Mouse (Mus musculus) testis, adult 2 months (tissue): ENCODE results near the gene Ing5. TPM values are rescaled to one million over a fixed set of nuclear protein-coding genes. Genes with fewer than 3 reads are reported as not detected.
A peak's percentile ranks its signal among the peaks of the same experiment; 100 is the strongest.
"Not testable (repeated sequence)": the region's sequence is repeated elsewhere in the genome, so short reads cannot be mapped to it uniquely, and the experiment has no call there.

Experiments used
- H3K27ac ChIP-seq: fragments of 200-500 bp; 2 replicates; pipeline ENCODE4 v1.5.1; 2012; ENCODE audit warnings: low read depth, low read length; ENCODE audit not compliant: control insufficient read depth, insufficient read depth
- H3K27me3 ChIP-seq: fragments of 200-500 bp; 2 replicates; pipeline ENCODE4 v1.6.1; 2012; ENCODE audit warnings: mild to moderate bottlenecking, low read length, moderate library complexity; ENCODE audit not compliant: control insufficient read depth, insufficient read depth
- H3K36me3 ChIP-seq: fragments of 200-500 bp; 2 replicates; pipeline ENCODE4 v1.6.1; 2012; ENCODE audit warnings: mild to moderate bottlenecking, low read length; ENCODE audit not compliant: control insufficient read depth, insufficient read depth
- H3K4me1 ChIP-seq: fragments of 200-500 bp; 2 replicates; pipeline ENCODE4 v1.6.1; 2012; ENCODE audit warnings: low read length; ENCODE audit not compliant: control insufficient read depth, insufficient read depth
- H3K4me3 ChIP-seq: fragments of 200-500 bp; 2 replicates; pipeline ENCODE4 v1.5.1; 2012; ENCODE audit warnings: low read depth, mild to moderate bottlenecking, low read length, moderate library complexity, mixed read lengths; ENCODE audit not compliant: control insufficient read depth
- CTCF ChIP-seq: fragments of 200-500 bp; IDR thresholded peaks from 2 replicates; pipeline ENCODE4 v1.5.1; 2012; ENCODE audit warnings: low read depth, mild to moderate bottlenecking, inconsistent platforms, low read length, moderate library complexity; ENCODE audit not compliant: control insufficient read depth, insufficient read depth, insufficient replicate concordance
- POLR2A ChIP-seq: fragments of 200-500 bp; IDR thresholded peaks from 2 replicates; pipeline ENCODE4 v1.6.1; 2012; ENCODE audit warnings: low read depth, mild to moderate bottlenecking, inconsistent platforms, low read length, moderate library complexity; ENCODE audit not compliant: control insufficient read depth
- polyA plus RNA-seq: library from polyadenylated mRNA; depleted of rRNA; stranded (reverse); fragments of >200 nt; gene quantifications from 2 replicates; pipeline ENCODE4 v1.2.3, GENCODE M21; 2012

Ing5 gene
- polyA plus RNA-seq, 1 experiment: 7.9 TPM

DNA sequence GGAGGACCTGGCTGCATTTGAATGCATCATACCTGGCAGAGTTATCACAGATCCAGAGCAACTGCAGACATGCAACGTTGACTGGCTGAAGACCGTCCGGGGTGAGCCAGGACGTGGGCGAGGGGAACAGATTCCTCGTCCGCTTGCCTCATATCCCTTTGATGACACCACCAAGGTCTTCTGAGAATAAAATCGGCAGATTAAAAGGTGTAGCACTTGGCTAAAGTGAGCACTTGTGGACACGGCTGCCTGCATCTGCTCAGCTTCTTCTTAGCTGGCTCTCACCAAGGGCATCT lies 22.7 kb downstream of the Ing5 start:
- 0 out of 2 replicates have a peak overlapping the region, but pooled peaks have one; percentile 25 for H3K27ac ChIP-seq
- no peak for TF ChIP-seq CTCF
- no peak for TF ChIP-seq POLR2A
- no peaks in the 10 kb centered on the region for H3K27me3 ChIP-seq
- H3K36me3 ChIP-seq: no peaks in the 10 kb centered on the region
- H3K4me3 ChIP-seq: peak overlapping the region; percentile 74
- H3K4me1 ChIP-seq: peaks cover 16% of the 10 kb centered on the region

DNA sequence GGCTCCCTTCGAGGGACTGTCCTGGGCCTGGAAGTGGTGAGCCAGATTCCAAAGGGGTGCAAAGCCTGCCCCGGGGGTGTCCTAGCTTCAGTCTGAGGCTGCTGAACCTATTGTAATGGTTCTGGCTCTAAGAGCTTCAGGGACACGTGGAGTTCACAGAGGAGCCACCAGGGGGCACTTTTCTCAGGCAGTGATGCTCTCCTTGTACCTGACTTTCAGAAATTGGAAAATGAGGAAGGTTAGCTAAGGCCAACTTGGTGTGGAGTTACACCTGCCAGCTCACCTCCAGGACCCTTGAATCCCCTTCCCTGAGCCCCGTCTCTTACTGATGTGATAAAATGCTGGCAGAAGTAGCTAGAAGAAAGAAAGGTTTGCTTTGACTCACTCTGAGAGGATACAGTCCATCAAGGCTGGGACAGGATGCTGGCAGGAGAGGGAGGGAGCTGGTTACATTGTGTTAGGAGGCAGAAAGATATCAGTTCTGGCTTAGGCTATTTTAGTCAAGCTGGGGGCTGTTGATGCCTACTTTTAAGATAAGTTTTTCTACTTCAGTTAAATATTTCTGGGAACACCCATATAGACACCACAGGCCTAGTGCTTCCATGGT lies 29.1 kb downstream of the Ing5 start:
- H3K27me3 ChIP-seq, H3K4me3 ChIP-seq, H3K36me3 ChIP-seq, H3K4me1 ChIP-seq: not testable (repeated sequence)
- 0 out of 2 replicates have a peak overlapping the region, but pooled peaks have one; percentile 8 for H3K27ac ChIP-seq

DNA sequence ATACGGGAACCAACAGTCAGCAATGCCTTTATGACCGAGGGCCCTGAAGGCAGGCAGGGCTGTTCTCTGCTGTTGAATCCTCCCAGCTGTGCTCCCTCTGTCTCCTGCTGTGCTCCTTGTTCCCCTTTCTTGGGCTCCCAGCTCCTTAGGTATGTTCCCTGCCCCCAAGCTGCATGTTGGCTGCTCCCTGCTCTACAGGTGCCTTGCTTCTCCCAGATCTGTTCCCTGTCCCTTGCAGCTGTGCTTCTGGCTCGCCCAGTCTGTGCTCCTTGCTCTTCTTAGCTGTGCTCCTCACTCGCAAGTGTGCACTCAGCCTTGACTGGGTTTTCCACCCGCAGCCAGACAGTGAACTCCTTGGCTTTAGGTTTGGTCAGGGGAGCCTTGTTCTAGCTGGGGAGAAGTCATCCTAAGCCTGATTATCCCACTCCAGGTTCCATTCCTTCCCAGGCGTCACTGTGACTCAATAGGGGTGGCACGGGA lies 30.9 kb downstream of the Ing5 start:
- no peaks in the 10 kb centered on the region for H3K27me3 ChIP-seq
- no peak overlapping the region for H3K27ac ChIP-seq
- TF ChIP-seq CTCF: no peak
- TF ChIP-seq POLR2A: no peak
- H3K36me3 ChIP-seq: no peaks in the 10 kb centered on the region
- H3K4me1 ChIP-seq: peaks cover 3% of the 10 kb centered on the region; the same call in 1 of the 2 replicates
- H3K4me3 ChIP-seq: no peak overlapping the region

DNA sequence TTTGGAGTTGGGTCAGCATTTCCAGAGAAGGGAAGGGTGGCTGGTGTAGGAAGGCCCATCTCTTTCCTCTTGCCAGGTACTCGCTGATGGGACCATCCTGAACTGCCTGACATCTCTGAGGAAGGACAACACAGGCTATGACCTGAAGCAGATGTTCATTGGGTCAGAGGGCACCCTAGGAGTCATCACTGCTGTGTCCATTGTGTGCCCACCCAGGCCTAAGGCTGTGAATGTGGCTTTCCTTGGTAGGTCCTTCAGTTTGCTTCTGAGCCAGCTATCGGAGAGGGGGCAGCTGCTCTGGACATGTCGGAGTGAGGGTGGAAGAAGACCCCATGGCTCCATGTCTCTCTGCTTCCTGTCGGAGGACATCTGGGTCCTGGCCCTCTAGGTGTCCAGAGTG lies 31.4 kb downstream of the Ing5 start:
- H3K36me3 ChIP-seq: no peaks in the 10 kb centered on the region
- TF ChIP-seq CTCF: no peak
- TF ChIP-seq POLR2A: no peak
- H3K27me3 ChIP-seq: no peaks in the 10 kb centered on the region
- H3K27ac ChIP-seq: no peak overlapping the region
- H3K4me1 ChIP-seq: peaks cover 3% of the 10 kb centered on the region; the same call in 1 of the 2 replicates
- H3K4me3 ChIP-seq: no peak overlapping the region

DNA sequence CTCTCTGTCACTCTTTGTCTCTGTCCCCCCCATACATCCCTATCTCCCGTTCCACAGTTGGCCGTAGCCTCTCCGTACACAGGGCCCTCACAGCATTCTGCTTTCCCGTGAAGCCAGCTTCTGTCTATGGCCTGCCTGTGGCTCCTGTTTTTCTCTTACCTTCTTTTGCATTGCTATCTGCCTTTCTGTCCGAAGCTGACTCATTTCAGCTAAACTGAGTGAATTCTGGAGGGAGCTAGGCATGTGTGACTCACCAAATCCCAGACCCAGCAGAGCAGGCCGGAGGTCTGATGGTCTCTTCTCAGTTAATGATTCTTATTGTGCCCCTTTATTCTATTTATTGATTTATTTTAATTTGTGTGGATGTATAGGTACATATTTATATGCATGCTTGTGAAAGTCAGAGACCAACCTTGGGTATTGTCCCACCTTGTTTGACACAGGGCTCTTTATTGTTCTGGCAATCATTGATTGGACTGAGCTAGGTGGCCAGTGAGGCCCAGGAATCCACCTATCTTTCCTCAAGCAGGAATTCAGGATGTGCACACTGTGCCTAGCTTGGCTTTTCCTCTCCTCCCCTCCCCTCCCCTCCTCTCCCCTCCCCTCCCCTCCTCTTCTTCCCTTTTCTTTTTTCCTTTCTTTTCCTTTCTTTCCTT lies 32.2 kb downstream of the Ing5 start:
- no peak overlapping the region for H3K27ac ChIP-seq
- H3K27me3 ChIP-seq: no peaks in the 10 kb centered on the region
- no peak overlapping the region for H3K4me3 ChIP-seq
- H3K4me1 ChIP-seq: peaks cover 3% of the 10 kb centered on the region; the same call in 1 of the 2 replicates
- TF ChIP-seq CTCF (no peak), POLR2A (no peak)
- H3K36me3 ChIP-seq: no peaks in the 10 kb centered on the region

DNA sequence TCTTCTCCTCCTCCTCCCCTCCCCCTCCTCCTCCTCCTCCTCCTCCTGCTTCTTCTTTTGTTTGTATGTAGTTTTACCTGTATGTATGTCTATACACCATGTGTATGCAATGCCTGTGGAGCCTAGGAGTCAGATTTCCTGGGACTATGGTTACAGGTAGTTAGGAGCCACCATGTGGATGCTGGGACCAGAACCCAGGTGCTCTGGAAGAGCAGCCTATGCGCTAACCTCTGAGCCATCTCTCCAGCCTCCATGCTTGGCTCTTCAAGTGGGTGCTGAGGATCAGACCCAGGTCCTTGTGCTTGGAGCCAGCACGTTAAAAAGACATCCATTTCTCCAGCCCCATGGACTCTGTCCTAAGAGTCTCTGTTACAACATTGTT lies 32.8 kb downstream of the Ing5 start:
- no peak overlapping the region for H3K27ac ChIP-seq
- H3K4me3 ChIP-seq: no peak overlapping the region
- TF ChIP-seq CTCF (no peak), POLR2A (no peak)
- H3K36me3 ChIP-seq: no peaks in the 10 kb centered on the region
- peaks cover 3% of the 10 kb centered on the region; the same call in 1 of the 2 replicates for H3K4me1 ChIP-seq
- no peaks in the 10 kb centered on the region for H3K27me3 ChIP-seq

DNA sequence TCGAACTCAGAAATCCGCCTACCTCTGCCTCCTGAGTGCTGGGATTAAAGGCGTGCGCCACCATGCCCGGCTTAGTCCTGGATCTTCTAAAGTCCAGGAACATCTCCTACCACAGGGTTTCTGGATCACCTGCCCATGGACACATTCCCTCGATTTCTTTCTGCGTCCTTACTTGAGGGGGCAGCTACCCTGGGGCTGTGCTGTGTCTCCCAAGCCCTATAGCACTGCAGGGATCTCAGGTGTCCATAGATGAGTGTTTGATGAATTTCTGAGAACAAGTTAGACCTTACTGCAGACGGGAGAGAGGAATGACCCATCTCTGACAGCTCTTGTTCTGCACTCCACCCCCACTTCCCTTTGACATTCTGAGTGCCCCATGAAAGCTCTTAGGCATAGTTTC lies 33.6 kb downstream of the Ing5 start:
- no peaks in the 10 kb centered on the region for H3K27me3 ChIP-seq
- no peak overlapping the region for H3K4me3 ChIP-seq
- no peaks in the 10 kb centered on the region for H3K36me3 ChIP-seq
- no peak for TF ChIP-seq CTCF
- TF ChIP-seq POLR2A: no peak
- no peak overlapping the region for H3K27ac ChIP-seq
- H3K4me1 ChIP-seq: peaks cover 3% of the 10 kb centered on the region; the same call in 1 of the 2 replicates

DNA sequence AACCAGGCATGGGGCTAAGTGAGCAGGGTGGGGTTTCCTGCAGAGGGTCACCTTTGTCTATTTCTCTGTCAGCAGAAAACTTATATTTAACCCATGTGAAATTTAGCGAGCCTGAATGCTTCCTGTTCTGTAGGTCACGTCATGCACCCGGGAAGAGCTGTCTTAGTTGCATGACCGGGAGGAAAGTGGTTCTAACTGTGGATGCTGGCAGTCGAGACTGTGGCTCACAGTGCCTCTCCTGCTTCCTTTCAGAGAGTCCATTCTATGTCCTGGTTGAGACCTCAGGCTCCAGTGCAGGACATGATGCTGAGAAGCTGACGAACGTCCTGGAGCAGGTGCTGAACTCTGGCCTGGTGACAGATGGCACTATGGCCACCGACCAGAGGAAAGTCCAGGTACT lies 34.8 kb downstream of the Ing5 start:
- H3K27me3 ChIP-seq, H3K27ac ChIP-seq, H3K36me3 ChIP-seq, H3K4me1 ChIP-seq, H3K4me3 ChIP-seq: not testable (repeated sequence)

DNA sequence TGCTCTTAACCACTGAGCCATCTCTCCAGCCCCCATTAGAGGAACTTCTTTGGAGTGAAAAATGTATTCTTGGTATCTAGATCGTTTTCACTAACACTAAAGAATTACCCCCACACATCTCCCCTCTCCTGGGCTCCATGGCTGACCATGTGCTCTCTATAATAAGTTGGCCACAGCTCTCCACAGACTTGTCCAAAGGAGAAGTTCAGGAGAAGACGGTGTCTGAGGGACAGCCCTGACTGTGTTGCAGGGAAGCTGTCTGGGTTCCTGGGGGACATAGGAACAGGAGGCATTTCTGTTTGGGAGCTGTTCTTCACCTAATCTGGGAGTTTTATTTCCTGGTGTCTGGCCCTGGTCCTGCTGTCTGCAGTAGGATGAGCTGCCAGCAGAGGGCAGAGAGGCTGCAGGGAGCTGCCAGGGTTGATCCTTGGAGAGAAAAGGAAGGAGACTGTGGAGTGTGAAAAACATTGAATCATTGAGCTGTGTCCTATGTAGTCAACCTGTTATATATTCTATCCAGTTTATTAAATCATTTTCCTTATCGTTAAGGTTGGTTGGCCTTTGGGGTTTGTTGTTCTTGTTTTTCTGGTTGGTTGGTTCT lies 42.1 kb downstream of the Ing5 start:
- not testable (repeated sequence) for H3K4me3 ChIP-seq, H3K27me3 ChIP-seq, H3K4me1 ChIP-seq, H3K36me3 ChIP-seq, H3K27ac ChIP-seq

DNA sequence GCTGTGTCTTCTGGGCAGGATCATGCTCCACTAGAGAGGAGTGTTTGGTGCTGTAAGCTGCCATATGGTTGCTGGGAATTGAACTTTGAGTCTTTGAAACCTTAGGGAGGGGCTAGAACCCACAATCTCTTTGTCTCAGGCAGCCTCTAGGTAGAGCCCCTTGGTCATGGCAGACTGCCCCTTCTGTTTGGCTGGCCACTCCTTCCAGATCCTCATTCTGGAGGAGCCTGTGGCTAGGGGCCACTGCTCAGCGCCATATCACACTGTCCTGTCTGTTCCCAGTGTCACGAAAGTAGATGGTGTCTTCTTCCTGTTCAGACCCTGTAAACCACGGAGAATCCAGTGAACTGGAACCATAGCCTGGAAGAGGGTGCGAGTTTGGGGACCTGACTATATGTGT lies 52.0 kb downstream of the Ing5 start:
- H3K27ac ChIP-seq, H3K27me3 ChIP-seq, H3K4me3 ChIP-seq, H3K4me1 ChIP-seq, H3K36me3 ChIP-seq: not testable (repeated sequence)
